Mouse (Mus musculus) urinary bladder, postnatal 36 days (tissue): ENCODE measurements at regions not wholly inside any gene's neighbourhood (a gene's known extent, or its start where the extent isn't known, plus 50 kb on each side); places are given as distances from the start of the nearest gene placed in this dataset.

Experiments
- DNase-seq, 2 experiments: peaks; one replicate each; pipeline ENCODE4 v3.0.0; 2022; ENCODE audit warnings: low spot score in 2 of 2, mixed read lengths in 1 of 2

DNA sequence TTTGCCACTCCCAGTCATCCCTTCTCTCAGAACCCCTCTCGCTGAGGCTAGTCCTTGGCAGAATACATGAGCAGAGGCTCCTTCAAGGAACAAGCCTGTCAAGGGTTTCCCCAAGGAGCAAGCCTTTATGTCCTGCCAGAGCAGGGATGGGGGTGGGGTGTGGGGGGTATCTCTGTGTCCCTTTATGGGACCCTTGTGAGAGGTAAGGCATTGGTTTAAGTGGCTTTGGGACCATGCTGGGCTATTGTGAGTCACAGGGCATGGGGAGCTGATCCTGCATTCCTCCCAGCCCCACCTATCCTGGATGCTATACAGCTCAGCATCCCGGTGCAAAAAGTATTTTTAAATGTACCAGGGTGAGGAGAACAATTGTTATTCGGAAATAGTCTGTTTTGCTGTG is 641.1 kb upstream of the Fam19a5 start:
- DNase-seq = no peak

DNA sequence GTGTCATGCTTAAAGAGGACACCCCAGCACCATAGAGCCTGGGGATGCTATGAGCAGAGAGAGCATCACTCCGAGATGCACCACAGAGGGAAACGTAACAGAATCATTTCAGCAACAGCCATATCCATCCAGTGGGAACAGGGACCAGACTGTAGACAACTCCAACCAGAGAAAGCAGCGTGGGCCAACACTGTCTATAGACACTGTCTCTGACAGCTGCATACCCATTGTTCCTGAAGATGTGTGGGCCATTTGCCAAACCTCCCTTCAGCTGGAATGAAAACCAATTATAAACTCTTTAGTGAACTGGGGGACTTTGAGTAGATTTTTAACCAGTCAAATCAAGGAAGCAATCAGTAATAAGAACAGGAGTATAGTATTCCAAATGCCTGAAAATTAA is 630.8 kb upstream of the Fam19a5 start:
- DNase-seq = no peak

DNA sequence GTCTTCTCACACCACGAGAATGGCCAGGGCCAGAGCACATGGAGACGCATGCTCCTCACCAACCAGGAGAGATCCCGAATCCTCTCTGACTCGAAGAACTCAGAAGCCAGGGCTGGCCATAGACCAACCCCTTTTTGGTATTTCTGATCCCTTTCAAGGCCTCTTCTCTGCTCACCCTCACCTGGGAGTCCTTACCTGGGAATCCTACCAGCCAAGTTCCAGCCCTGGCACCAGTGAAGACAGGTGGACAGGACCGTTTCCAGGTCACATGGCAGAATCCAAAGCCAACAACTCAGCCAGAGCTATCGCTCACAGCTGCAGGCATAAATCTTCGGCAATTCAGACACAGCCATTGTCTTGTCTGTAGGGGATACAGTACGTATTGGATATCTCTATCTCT is 626.2 kb upstream of the Fam19a5 start:
- DNase-seq = no peak

DNA sequence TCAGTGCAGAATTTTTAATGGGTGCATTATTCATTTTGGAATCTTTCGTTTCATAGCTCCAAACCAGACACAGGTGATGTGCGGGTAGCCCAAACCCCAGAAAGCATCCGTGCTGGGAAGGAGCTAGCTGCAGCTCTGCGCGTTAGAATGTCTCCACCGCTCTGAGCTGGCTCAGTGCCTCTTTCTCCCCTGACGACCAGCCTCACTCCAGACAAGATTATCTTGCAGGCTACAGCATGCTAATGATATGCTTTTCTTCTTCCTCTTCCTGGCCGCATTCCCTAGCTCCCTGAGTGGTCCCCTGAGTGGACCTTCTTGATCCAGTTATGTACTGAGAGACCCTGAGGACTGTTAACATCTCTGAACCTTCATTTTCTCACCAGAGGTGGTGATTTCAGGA is 624.4 kb upstream of the Fam19a5 start:
- no peak for DNase-seq

DNA sequence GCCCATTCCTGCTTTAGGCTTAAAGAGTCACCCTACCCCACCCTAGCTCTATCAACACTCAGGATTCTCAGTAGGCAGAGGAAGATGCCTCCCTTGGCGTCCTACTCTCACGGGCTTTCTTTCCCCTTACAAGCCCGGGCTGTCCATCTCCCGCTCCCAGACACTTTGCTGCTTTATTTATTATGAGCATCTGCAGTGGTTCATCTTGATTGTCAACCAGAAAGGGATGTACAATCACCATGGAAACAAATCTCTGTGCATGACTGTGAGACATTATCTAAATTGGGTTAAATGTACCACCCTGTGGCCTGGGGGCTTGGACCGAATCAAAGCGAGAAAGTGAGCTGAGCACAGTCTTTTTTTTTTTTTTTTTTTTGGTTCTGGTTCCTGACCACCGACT is 623.9 kb upstream of the Fam19a5 start:
- DNase-seq = no peak

DNA sequence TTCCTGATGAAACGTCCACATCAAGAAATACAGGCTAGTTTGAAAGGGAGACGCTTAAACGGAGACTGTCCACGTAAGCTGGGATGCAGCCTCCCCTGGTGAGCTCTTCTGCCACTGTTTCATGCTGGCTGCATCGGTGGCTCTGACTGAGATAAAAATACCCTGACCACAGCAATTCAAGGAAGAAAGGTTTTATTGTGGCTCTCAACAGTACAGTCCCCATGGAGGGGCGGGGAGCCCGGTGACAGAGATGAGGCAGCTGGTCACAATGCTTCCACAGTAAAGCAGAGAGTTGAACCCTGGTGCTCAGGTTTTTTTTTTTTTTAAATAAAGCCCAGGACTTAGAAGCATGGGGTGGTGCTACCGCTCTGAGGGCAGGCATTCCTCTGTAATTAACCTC is 622.7 kb upstream of the Fam19a5 start:
- no peak for DNase-seq

DNA sequence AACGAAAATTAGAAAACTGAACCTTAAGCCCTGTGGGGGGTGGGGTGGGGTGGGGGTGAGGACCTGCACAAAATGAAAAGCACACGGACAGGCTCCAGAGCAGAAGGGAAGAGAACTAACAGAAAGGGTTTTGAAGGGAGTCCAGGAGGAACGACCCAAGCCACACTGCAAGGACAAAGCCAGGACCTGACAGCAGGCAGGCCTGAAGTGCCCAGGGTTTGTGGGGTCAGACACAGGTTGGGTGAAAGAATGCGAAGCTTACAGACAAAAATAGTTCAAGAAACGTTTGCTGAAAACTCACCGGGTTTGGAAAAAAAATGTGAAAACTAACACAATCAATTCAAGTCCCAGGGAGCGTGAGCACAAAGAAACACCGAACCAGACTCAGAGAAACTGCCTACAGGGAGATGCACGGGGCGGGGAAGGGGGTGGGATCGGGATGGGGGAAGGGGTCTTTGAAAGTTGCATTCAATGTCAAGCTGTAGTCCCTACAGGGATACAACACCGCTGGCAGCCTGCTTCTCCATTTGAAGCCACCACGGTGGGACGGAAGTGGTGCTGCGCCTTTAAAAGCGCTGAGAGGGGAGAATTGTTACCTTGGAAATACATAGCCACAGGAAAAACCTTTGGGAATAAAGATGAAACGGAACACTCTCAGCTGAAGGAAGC is 618.9 kb upstream of the Fam19a5 start:
- no peak for DNase-seq

DNA sequence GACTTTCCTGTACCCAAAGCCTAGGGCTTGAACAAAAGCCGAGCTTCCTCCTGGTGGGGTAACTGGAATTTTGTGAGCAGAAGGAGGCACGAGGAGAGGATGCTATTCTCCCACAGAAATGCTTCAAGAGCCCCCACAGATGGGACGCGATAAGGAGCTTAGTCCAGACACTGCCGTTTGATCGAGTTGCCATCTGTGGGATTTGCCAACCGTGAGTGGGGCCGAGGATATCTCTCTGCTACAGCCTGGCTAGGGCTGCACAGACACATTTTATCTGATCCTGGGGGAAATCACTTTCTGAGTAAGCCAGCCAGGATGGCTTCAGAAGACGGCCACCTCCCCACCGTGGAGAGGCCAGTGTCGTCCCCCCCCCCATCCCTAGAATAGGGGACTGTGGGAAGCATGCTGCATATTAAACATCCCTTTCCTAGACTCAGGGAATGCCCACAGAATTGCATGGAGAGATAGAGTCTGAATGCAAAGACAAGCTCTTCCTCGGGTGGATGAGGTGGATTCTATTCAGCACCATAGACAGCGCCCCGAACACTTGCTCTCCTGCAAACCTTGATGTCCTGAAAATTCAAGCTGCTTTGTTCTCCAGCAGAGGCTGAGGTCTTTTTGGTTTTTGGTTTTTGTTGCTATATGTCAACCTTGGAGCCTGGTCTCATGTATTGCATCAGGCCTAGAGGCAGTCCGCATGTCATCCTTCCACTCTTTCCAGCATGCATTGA is 611.6 kb upstream of the Fam19a5 start:
- DNase-seq = no peak

DNA sequence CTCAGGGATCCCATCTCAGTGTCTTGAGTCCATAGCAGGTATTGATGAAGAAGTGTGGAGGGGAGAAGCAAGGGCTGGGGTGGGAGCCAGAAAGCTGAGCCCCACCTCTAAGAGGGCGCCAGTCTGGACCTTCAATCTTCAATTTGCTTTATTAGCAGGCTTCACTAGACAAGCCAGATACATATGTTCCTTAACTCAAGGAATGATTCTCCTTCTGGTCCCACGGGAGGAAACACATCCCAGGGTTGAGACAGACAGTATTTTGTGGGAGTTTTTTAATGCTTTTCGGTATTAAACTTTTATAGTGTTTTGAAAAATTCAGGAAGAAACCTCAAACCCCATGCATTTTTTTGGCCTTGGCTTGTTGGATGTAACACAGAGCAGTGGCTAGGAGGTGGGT is 606.7 kb upstream of the Fam19a5 start:
- no peak for DNase-seq

DNA sequence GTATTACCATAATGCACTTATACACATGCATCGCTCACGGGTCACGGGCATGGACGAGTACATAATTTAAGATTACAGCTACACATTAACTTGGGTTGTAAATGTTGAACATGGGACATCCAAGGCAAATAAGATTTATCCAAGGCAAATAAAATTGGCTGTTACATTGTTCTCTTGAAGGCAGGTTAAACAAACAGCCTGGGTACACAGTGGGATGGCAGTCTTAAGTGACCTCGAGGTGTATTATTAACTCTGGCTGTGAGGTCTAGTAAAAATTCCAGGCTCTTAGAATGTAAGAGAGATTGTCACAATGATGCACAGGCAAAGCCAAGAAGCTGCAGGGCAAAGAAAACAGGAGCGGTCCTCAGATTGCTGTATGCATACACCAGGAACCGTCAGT is 599.6 kb upstream of the Fam19a5 start:
- DNase-seq = no peak

DNA sequence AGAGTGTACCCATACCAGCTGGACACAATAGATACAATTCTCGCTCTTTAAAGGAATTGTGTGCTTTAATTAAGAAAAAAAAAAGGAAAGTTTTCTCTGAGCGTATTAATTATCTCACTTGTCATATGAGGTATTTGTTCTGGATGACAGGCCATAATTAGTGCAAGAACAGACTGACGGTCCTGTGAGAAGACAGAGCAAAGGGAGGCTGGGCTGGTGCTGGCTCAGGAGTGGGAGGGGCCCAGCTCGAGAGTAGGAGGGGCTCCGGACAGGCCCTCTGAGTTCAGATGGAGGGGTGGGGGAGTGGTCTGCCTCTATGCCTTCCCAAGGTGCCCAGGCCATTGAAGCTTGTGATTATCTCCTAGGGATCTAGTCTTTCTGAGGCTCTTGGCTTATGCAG is 591.5 kb upstream of the Fam19a5 start:
- DNase-seq = no peak

DNA sequence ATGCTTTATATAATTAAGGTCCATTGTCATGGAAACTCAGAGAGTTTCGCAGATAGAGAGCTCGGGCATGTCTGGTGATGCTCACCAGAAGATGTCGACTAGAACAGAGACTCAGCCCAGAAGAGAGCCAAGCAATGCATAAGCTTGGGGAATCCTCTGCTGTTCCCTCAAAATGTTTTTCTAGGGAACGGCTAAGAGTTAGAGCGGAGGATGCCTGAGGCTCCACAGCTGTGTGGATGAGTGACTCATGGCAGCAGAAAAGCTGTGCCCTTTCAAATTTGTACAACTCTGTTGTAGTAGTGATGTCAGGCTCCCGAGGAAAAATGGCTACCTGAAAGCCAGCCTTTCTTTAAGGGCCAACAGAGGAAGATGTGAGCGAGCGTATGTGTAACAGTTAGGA is 586.2 kb upstream of the Fam19a5 start:
- DNase-seq = no peak

DNA sequence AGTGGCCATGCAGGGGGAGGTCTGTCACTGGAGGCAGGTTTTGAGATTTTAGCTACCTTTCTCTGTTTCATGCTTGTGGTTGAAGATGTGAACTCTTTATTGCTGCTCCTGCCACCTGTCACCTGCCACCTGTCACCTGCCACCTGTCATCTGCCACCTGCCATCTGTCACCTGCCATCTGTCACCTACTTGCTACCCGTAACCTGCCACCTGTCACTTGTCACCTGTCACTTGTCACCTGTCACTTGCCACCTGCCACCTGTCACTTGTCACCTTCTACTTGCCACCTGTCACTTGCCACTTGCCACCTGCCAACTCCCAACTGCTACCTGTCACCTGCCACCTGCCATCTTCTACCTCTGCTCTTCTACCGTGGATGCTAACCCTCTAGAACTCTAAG is 581.2 kb upstream of the Fam19a5 start:
- no peak for DNase-seq

DNA sequence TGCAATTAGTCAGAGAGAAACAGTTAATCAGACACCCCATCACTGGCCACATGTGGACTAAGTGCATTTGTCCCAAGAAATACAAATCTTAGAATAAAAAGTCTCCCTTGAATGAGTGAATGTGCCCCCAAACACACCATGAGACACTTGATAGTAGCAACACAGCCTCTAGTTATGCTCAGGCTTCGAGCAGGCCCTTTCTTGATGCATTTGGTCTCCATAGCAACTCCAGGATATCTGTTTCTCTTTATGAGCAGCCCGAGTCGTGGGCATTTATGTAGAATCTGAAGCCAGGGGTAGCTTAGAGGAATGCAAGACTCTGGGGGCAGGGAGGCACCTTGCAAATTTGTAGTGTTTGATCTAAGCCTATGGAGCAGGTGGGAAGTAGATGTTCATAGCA is 580.6 kb upstream of the Fam19a5 start:
- no peak for DNase-seq

DNA sequence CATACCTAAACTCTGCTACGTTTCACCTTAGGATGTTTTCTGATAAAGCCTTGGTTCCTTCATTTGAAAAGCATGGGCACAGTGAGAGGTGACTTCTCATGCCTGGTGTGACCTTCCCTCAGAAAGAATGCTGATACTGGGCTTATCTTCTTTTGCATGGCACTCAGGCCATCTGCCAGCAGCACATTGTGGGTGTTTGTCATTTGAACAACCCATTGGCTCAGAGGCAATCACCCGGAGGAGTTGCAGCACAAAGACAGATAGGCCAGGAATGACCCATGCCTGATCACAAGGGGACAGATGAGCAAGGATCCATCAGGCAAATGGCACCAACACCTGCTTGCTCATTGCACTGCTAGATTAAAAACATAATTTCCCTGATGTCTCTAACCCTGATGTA is 572.7 kb upstream of the Fam19a5 start:
- no peak for DNase-seq

DNA sequence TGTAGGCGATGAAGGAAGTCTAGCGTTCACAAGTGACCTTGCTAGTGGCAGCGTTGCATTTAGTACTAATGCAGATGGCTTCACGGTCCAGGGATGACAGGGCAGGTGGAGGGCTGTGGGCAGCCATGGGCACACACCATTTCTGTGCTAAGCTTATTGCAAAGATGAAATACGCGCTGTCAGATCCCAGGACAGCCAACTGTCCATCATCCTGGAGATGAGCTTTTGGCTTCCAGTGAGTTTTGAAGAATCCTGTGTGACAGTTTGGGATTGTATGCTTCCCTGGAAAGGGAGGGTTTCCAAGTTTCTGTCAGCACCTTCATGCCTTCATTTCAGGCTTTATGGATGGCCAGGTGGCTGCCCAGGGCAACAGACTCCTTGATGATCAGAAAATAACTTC is 547.9 kb upstream of the Fam19a5 start:
- no peak for DNase-seq

DNA sequence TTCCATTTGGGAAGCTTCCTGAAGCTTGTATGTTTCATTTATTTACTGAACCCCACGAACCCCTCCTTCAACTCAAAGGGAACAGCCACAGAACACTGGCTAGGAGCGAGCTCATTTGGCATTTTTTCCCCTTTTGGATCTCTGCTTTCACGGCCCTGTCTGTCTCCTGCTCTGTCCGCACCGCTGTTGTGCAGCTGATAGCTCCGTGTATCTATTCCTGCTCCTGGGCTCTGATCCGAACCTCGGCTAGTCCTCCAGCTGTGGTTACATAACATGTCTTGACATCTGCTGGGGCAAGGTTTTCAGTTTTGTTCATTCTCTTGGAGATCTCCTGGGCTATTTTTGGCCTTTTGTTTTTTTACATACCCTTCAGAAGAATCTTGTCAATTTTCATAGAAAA is 525.1 kb upstream of the Fam19a5 start:
- no peak for DNase-seq

DNA sequence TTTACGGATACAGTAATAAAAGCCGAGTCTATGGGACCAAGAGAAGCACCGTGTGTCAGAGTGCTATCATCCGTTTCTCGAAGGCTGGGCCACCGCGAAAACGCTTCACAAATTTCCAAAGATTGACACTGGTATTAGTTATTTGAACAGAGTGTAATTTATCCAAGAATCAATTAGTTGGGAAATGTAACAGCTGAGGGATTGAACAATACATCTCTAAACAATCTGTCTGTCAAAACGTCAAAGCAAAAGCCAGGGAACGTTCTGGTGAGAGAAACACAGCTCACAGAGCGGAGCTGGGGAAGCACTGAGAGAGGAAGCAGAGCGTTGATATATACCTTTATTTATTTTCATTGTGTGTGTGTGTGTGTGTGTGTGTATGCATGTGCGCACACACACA is 498.1 kb upstream of the Fam19a5 start:
- DNase-seq = no peak

DNA sequence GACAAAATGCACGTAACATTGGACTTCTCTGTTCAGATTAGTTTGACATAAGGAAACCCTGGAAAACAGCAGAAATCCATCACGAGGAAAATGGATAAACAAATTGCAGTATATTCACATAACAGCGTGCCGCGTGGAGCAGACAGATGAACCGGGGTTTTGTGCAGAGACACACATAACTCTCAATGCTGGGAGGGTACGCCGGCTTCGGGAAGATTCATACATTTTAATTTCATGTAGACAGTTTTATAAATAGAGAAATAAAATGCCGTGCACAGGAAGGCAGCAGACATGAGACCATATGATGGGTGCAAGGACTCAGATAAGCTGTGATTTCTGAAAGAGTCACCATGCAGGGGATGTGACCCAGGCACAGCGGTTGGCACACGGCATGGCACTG is 489.9 kb upstream of the Fam19a5 start:
- DNase-seq = no peak

DNA sequence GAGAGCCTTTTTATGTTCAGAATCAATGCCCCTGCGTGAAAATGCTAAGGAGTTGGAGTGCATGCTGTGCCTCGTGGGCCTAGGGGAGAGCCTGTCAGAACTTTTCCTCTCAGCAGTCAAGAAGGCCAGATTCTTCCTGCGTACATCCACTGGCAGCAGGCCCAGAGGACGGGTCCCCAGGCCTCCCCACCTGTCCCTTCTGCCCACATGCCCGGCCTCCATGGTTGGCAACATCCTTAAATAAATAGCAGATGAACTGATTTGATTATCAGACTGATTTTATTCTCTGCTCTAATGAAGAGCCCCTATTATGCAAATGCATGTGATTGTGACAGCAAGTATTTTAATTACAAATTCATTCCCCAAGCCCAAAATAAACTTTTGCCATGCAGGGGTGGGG is 479.2 kb upstream of the Fam19a5 start:
- no peak for DNase-seq

DNA sequence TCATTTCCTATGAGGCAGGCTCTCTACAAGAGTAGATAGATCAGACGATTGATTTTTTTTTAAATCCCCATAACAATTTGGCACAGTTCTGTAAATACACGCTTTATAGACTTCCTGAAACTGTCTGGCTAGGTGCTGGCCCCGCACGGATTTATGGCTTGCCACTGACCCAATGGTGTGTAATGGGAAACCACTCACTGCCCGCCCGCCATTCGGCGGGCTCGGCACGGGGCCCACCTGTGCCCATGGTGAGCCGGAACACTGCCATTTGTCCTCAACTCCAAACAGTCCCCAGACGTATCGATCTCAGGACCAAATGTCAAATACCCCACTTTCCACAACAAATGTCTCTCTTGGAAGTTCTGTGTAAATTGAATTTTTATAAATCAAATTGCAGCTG is 475.8 kb upstream of the Fam19a5 start:
- DNase-seq = no peak

DNA sequence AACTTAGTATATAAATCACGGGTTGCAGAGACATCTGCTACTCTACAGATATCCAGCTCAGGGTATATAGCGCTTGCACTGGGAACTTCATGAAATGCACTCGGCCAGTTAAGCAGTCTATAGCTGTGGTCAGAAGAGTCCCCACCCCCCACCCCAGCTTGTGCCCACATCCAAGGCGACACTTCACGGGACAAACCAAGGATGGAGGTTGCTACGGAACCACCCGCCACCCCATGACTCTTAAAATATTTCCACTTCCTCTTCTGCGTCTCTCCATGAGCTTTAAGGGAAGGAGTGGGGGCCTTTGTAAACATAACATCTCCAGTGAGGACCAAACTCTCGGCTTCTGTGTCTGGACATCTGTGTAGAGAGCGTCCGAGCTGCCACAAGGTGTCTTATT is 469.5 kb upstream of the Fam19a5 start:
- DNase-seq = no peak

DNA sequence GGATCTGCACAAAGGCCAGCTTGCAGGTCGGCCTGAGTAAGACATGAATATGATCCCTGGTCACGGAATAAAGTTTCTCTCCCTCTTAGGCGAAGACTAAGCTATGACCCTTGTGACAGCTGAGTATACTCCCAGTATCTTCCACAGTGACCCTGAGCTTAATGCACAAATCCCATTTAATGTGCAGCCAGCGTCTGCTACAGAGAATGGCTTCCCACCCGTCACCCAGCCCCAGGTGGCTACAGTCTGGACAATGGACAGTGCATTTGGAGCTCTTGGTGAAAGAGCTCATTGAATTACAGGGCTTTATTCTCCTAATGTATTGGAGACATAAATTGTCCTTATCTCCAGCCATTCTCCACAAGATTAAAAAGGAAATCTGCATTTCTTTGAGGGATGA is 454.3 kb upstream of the Fam19a5 start:
- no peak for DNase-seq
